ENCODE assay signal across 27 mouse cellular contexts in the genomic region with DNA sequence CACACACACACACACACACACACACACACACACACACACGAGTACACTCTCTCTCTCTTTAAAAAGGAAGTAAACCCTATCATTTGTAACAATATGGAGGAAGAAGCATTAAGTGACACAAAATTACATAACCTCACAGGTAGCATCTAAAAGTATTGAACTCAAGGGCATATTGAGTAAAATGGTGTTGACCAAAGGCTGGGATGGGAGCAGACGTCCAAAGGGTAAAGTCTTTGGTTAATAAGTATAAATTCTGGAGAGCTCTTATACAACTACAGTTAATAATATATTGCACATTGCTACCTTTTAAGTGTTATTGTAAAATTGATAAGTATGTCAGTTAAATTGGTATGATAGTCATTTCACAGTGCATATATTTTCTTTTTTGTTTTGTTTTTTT. TPM values are rescaled to one million over a fixed set of nuclear protein-coding genes. Genes with fewer than 3 reads are reported as not detected.
"Had no signal": no experiment of that assay in that cellular context is flagged by ENCODE, and none has a peak within 500 bp of the region (broad histone marks: within the 10 kb centered on the region; RNA-seq: fewer than 3 reads in every experiment).

No protein-coding gene starts in this region.

- H3K27ac ChIP-seq: heart, adult 2 months; heart, embryonic 13.5 days; heart, embryonic 15.5 days; hindbrain, embryonic 13.5 days; hindbrain, embryonic 15.5 days; hindbrain, postnatal 0 days; kidney, postnatal 0 days; limb, embryonic 13.5 days; limb, embryonic 15.5 days; liver, embryonic 13.5 days; liver, embryonic 15.5 days had no signal

- H3K36me3 ChIP-seq: heart, embryonic 13.5 days; heart, embryonic 15.5 days; hindbrain, embryonic 13.5 days; hindbrain, embryonic 15.5 days; limb, embryonic 13.5 days; limb, embryonic 15.5 days; liver, embryonic 13.5 days; liver, embryonic 15.5 days had no signal

- ATAC-seq: forebrain, postnatal 0 days; hindbrain, postnatal 0 days; intestine, embryonic 16.5 days had no signal

- H3K4me3 ChIP-seq: heart, adult 2 months; heart, embryonic 13.5 days; heart, embryonic 15.5 days; hindbrain, embryonic 13.5 days; hindbrain, embryonic 15.5 days; limb, embryonic 13.5 days; limb, embryonic 15.5 days; liver, embryonic 13.5 days; liver, embryonic 15.5 days had no signal

- H3K4me1 ChIP-seq: heart, embryonic 13.5 days; heart, embryonic 15.5 days; hindbrain, embryonic 13.5 days; hindbrain, embryonic 15.5 days; limb, embryonic 13.5 days; limb, embryonic 15.5 days; liver, embryonic 13.5 days; liver, embryonic 15.5 days had no signal

- H3K9ac ChIP-seq: forebrain, postnatal 0 days; heart, embryonic 13.5 days; heart, embryonic 15.5 days; hindbrain, embryonic 13.5 days; hindbrain, embryonic 15.5 days; limb, embryonic 13.5 days; limb, embryonic 15.5 days; liver, embryonic 13.5 days; liver, embryonic 15.5 days had no signal

- H3K4me2 ChIP-seq: heart, embryonic 11.5 days; heart, embryonic 13.5 days; heart, embryonic 15.5 days; hindbrain, embryonic 13.5 days; hindbrain, embryonic 15.5 days; limb, embryonic 13.5 days; limb, embryonic 15.5 days; liver, embryonic 13.5 days; liver, embryonic 15.5 days had no signal

- H3K27me3 ChIP-seq: heart, embryonic 13.5 days; heart, embryonic 15.5 days; hindbrain, embryonic 13.5 days; hindbrain, embryonic 15.5 days; limb, embryonic 13.5 days; limb, embryonic 15.5 days; liver, embryonic 13.5 days; liver, embryonic 15.5 days had no signal

- DNase-seq: forebrain, postnatal 0 days; gastrocnemius, postnatal 14 days; gastrocnemius, postnatal 36 days; heart, adult 11 months; heart, adult 2 months; heart, postnatal 14 days; heart, postnatal 36 days; kidney, adult 18-20 months; kidney, postnatal 14 days; layer of hippocampus, adult 9-11 months; layer of hippocampus, postnatal 36 days; left cerebral cortex, postnatal 4 days; liver, embryonic 13.5 days had no signal

- H3K9me3 ChIP-seq: heart, embryonic 13.5 days; heart, embryonic 15.5 days; hindbrain, embryonic 13.5 days; hindbrain, embryonic 15.5 days; limb, embryonic 13.5 days; limb, embryonic 15.5 days; liver, embryonic 13.5 days; liver, embryonic 15.5 days had no signal

RNA-seq across cellular contexts. Expression of a gene that starts 39.9 kb away (rescaled TPM):
- polyA plus RNA-seq: gonadal fat pad, adult 2 months; heart, adult 2 months; heart, embryonic 11.5 days; heart, embryonic 13.5 days; heart, embryonic 15.5 days; heart, postnatal 0 days; hindbrain, embryonic 13.5 days; hindbrain, embryonic 15.5 days; intestine, embryonic 16.5 days; kidney, postnatal 0 days; large intestine, adult 2 months; limb, embryonic 13.5 days; limb, embryonic 15.5 days; liver, embryonic 13.5 days; liver, embryonic 15.5 days had no signal
